Mouse (Mus musculus): ENCODE data around the gene Brk1.

DNA sequence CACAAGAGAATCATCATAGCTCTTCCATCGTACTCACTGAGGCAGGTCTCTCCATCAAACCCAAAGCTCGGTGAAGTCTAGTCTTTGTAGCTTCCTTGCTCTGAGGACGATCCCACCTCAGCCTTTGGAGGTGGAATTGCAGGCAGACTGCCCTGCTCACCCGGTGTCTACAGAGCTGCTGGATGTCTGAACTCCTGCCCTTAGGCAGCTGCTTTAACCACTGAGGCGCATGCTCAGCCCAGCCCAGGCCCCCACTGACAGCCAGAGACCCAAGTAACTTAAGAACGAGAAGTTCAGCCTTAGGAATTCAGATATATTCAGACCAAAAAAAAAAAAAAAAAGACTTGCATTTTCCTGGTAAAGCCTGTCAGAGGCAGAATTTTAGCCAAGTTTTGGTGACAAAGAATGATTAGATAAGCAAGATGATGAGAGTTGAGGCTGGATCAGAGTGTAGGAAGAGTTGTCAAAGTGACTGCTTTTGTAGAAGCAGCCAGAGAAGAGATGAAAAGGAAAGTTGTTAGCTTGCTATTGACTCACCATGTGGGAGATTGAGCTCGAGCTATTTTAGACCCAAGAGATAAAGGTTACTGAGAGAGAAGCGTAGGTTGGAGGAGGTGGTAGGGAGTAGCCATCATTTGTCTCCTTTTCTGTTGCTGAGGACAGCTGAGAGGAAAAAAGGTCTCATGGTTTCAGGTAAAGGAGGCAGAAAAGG lies 7.8 kb downstream of the Brk1 start:
- TF ChIP-seq CTCF (IDR thresholded peaks at IDR 0.05; ENCODE audit: low read depth) (no peak), EP300 (optimal IDR thresholded peaks at IDR 0.05) (no peak)
